Mouse (Mus musculus) testis, adult 2 months (tissue): Measurements from ENCODE around the gene Rps11. TPM values are rescaled to one million over a fixed set of nuclear protein-coding genes. Genes with fewer than 3 reads are reported as not detected.

Experiments used
- H3K27ac ChIP-seq: fragments of 200-500 bp; 2 replicates; pipeline ENCODE4 v1.5.1; 2012; ENCODE audit warnings: low read depth, low read length; ENCODE audit not compliant: control insufficient read depth, insufficient read depth
- H3K27me3 ChIP-seq: fragments of 200-500 bp; 2 replicates; pipeline ENCODE4 v1.6.1; 2012; ENCODE audit warnings: mild to moderate bottlenecking, low read length, moderate library complexity; ENCODE audit not compliant: control insufficient read depth, insufficient read depth
- H3K36me3 ChIP-seq: fragments of 200-500 bp; 2 replicates; pipeline ENCODE4 v1.6.1; 2012; ENCODE audit warnings: mild to moderate bottlenecking, low read length; ENCODE audit not compliant: control insufficient read depth, insufficient read depth
- H3K4me1 ChIP-seq: fragments of 200-500 bp; 2 replicates; pipeline ENCODE4 v1.6.1; 2012; ENCODE audit warnings: low read length; ENCODE audit not compliant: control insufficient read depth, insufficient read depth
- H3K4me3 ChIP-seq: fragments of 200-500 bp; 2 replicates; pipeline ENCODE4 v1.5.1; 2012; ENCODE audit warnings: low read depth, mild to moderate bottlenecking, low read length, moderate library complexity, mixed read lengths; ENCODE audit not compliant: control insufficient read depth
- CTCF ChIP-seq: fragments of 200-500 bp; IDR thresholded peaks from 2 replicates; pipeline ENCODE4 v1.5.1; 2012; ENCODE audit warnings: low read depth, mild to moderate bottlenecking, inconsistent platforms, low read length, moderate library complexity; ENCODE audit not compliant: control insufficient read depth, insufficient read depth, insufficient replicate concordance
- POLR2A ChIP-seq: fragments of 200-500 bp; IDR thresholded peaks from 2 replicates; pipeline ENCODE4 v1.6.1; 2012; ENCODE audit warnings: low read depth, mild to moderate bottlenecking, inconsistent platforms, low read length, moderate library complexity; ENCODE audit not compliant: control insufficient read depth
- polyA plus RNA-seq: library from polyadenylated mRNA; depleted of rRNA; stranded (reverse); fragments of >200 nt; gene quantifications from 2 replicates; pipeline ENCODE4 v1.2.3, GENCODE M21; 2012

The Rps11 gene
- polyA plus RNA-seq, 1 experiment, result 169 TPM

GRCm38 (mm10) chr7:45125144-45125600 is 933 bp upstream of the Rps11 start:
- 0 out of 2 replicates have a peak overlapping the region, but pooled peaks have one; percentile 23 for H3K27ac ChIP-seq
- no peak for TF ChIP-seq CTCF
- TF ChIP-seq POLR2A, result no peak
- no peaks in the 10 kb centered on the region; the same call in none of the 2 replicates for H3K36me3 ChIP-seq
- peaks cover 18% of the 10 kb centered on the region for H3K4me1 ChIP-seq
- peak overlapping the region; percentile 68 for H3K4me3 ChIP-seq
- H3K27me3 ChIP-seq, result no peaks in the 10 kb centered on the region

- H3K36me3 ChIP-seq, result no peaks in the 10 kb centered on the region; the same call in none of the 2 replicates
- H3K27me3 ChIP-seq, result no peaks in the 10 kb centered on the region
- TF ChIP-seq CTCF (no peak), POLR2A (no peak)
- peak overlapping the region; percentile 94 for H3K4me3 ChIP-seq
- peaks cover 16% of the 10 kb centered on the region for H3K4me1 ChIP-seq
- peak overlapping the region; percentile 96 for H3K27ac ChIP-seq
Observed at GRCm38 (mm10) chr7:45123186-45123570, 1.1 kb downstream of the Rps11 start.

- no peak overlapping the region for H3K27ac ChIP-seq
- no peaks in the 10 kb centered on the region; the same call in none of the 2 replicates for H3K36me3 ChIP-seq
- peak overlapping the region; percentile 94 for H3K4me3 ChIP-seq
- H3K27me3 ChIP-seq, result no peaks in the 10 kb centered on the region
- peaks cover 13% of the 10 kb centered on the region for H3K4me1 ChIP-seq
- TF ChIP-seq POLR2A, result no peak
Observed at GRCm38 (mm10) chr7:45122561-45123185, 1.6 kb downstream of the Rps11 start.

GRCm38 (mm10) chr7:45121966-45122365 is 2.3 kb downstream of the Rps11 start:
- H3K27me3 ChIP-seq, result no peaks in the 10 kb centered on the region
- TF ChIP-seq POLR2A, result peak; percentile 4; the same call in 1 of the 2 replicates
- TF ChIP-seq CTCF, result no peak
- H3K36me3 ChIP-seq, result no peaks in the 10 kb centered on the region; the same call in none of the 2 replicates
- no peak overlapping the region for H3K27ac ChIP-seq
- peaks cover 11% of the 10 kb centered on the region for H3K4me1 ChIP-seq
- no peak overlapping the region for H3K4me3 ChIP-seq

GRCm38 (mm10) chr7:45121404-45121803 is 2.8 kb downstream of the Rps11 start:
- Histone ChIP-seq H3K36me3 (no peaks in the 10 kb centered on the region; the same call in none of the 2 replicates), H3K27ac (no peak overlapping the region), H3K4me1 (peaks cover 8% of the 10 kb centered on the region), H3K27me3 (no peaks in the 10 kb centered on the region), H3K4me3 (no peak overlapping the region)
- TF ChIP-seq CTCF (no peak), POLR2A (no peak; the same call in 1 of the 2 replicates)

GRCm38 (mm10) chr7:45119780-45120709 is 4.2 kb downstream of the Rps11 start:
- no peaks in the 10 kb centered on the region; the same call in none of the 2 replicates for H3K36me3 ChIP-seq
- H3K27me3 ChIP-seq, result no peaks in the 10 kb centered on the region
- H3K4me1 ChIP-seq, result peaks cover 8% of the 10 kb centered on the region
- no peak overlapping the region for H3K27ac ChIP-seq
- TF ChIP-seq POLR2A (no peak), CTCF (no peak)
- H3K4me3 ChIP-seq, result no peak overlapping the region

- H3K36me3 ChIP-seq, result no peaks in the 10 kb centered on the region; the same call in none of the 2 replicates
- no peak overlapping the region for H3K4me3 ChIP-seq
- peaks cover 5% of the 10 kb centered on the region for H3K4me1 ChIP-seq
- H3K27me3 ChIP-seq, result no peaks in the 10 kb centered on the region
- TF ChIP-seq POLR2A (no peak), CTCF (no peak)
- no peak overlapping the region for H3K27ac ChIP-seq
Observed at GRCm38 (mm10) chr7:45118336-45118735, 5.9 kb downstream of the Rps11 start.
